Mouse (Mus musculus) forebrain, embryonic 11.5 days (tissue): Measurements from ENCODE around the gene Ctdnep1. TPM values are rescaled to one million over a fixed set of nuclear protein-coding genes. Genes with fewer than 3 reads are reported as not detected.

Source experiments
- ATAC-seq: fragments of 200-750 bp; cut with Nextera tagmentation; replicated peaks from 2 replicates; pipeline ENCODE4 v1.8.0; 2017; ENCODE audit warnings: moderate TSS enrichment; ENCODE audit not compliant: low FRiP score
- DNase-seq: peaks from one replicate; pipeline ENCODE4 v3.0.0-alpha.2; 2017; ENCODE audit warnings: low spot score
- H3K27ac ChIP-seq: fragments of 300-500 bp; sonication (generic); 2 replicates; pipeline ENCODE4 v1.5.1; 2014; ENCODE audit warnings: low read depth, low read length
- H3K27me3 ChIP-seq: fragments of 300-500 bp; sonication (generic); 2 replicates; pipeline ENCODE4 v1.6.1; 2014; ENCODE audit warnings: mild to moderate bottlenecking, low read length, mixed read lengths; ENCODE audit not compliant: control insufficient read depth, insufficient read depth
- H3K36me3 ChIP-seq: fragments of 300-500 bp; sonication (generic); 2 replicates; pipeline ENCODE4 v1.6.1; 2014; ENCODE audit warnings: mild to moderate bottlenecking, low read length, moderate library complexity, mixed read lengths; ENCODE audit not compliant: control insufficient read depth, insufficient read depth
- H3K4me1 ChIP-seq: fragments of 300-500 bp; sonication (generic); replicated peaks from 2 replicates; pipeline ENCODE4 v1.6.1; 2014; ENCODE audit warnings: low read length, mixed read lengths; ENCODE audit not compliant: control insufficient read depth, insufficient read depth
- H3K4me2 ChIP-seq: fragments of 300-500 bp; sonication (generic); 2 replicates; pipeline ENCODE4 v1.6.1; 2014; ENCODE audit warnings: low read depth, mild to moderate bottlenecking, low read length, moderate library complexity, mixed read lengths; ENCODE audit not compliant: severe bottlenecking
- H3K4me3 ChIP-seq: fragments of 300-500 bp; sonication (generic); 2 replicates; pipeline ENCODE4 v1.5.1; 2014; ENCODE audit warnings: low read depth, low read length
- H3K9ac ChIP-seq: fragments of 300-500 bp; sonication (generic); 2 replicates; pipeline ENCODE4 v1.6.1; 2014; ENCODE audit warnings: low read length
- H3K9me3 ChIP-seq: fragments of 300-500 bp; sonication (generic); 2 replicates; pipeline ENCODE4 v1.6.1; 2016; ENCODE audit warnings: low read length, mixed read lengths; ENCODE audit not compliant: control insufficient read depth
- WGBS: fragments of 180-500 bp; shearing (Covaris S2); extraction: QIAGEN DNeasy Blood & Tissue Kit; methylation state at CpG from one replicate; pipeline ENCODE4 v1.1.7; 2014; 5-methylcytosine and 5-hydroxymethylcytosine counted together
- polyA plus RNA-seq: library from polyadenylated mRNA; unstranded; fragments of >200 nt; fragmentation: Nextera tagmentation; extraction: Ambion mirVana; gene quantifications from 2 replicates; pipeline ENCODE4 v1.2.1, GENCODE M21; 2014

Gene Ctdnep1
- polyA plus RNA-seq, 1 experiment from 2014 or later: 20.4 TPM

DNA sequence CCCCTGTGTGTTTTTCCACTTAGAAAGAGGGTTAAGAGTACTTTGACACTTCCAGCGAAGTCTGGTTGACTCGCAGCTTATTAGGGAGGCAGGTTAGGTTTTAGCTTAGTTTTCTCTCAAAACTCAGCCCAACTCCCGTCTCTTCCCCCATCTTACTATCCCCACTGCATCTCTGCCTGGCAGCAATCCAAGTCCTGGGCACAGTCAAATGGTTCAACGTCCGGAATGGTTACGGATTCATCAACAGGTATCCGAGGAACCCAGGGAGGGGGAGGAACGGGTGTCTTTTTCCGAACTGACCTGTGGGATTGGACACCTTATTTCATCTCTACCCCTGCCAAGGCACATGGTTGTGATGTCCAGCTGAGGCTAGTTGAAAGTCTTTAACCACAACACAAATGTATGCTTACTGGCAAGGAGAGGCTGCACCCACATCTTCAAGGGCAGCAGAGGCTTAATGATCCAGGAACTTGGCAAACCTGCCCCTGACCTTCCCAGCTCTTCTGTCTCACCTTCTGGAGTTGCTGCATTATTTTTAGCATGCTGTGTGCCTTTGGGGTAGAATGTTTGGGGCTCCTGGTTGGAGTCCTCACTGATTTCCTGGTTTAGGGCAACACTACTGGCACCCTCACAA lies 44.1 kb upstream of the Ctdnep1 start:
- Histone ChIP-seq H3K9me3 (no peaks in the 10 kb centered on the region), H3K4me1 (peaks cover 12% of the 10 kb centered on the region), H3K4me2 (peak overlapping the region; percentile 99), H3K36me3 (no peaks in the 10 kb centered on the region), H3K4me3 (peak overlapping the region; percentile 53), H3K27me3 (peaks cover 30% of the 10 kb centered on the region), H3K27ac (no peak overlapping the region), H3K9ac (peak overlapping the region; percentile 68; the same call in 1 of the 2 replicates)
- ATAC-seq (no peak), DNase-seq (no peak)
- 43% methylated on average over 9 of the region's 9 CpGs for WGBS

DNA sequence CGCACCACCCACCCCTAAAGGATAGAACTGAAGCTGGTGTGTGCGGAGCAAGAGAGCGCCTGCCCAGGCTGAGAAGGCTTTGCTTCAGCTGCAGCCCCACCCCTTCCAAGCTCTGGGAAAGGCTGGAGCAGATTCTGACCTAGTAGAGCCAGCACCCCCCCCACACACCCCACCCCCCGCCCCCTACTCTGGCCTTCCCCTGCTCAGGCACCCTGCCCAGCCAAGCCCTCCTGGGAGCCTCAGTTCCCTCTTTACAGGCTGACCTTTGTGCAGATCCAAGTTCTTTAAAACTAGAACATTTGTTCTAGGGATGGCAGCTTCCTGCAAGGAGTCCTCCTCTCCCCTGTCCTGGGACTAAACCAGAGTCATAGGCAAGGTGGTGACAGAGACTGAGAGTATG lies 43.6 kb upstream of the Ctdnep1 start:
- 52% methylated on average over 4 of the region's 4 CpGs for WGBS
- no peak overlapping the region for H3K4me3 ChIP-seq
- ATAC-seq (no peak), DNase-seq (no peak)
- no peak overlapping the region for H3K9ac ChIP-seq
- H3K9me3 ChIP-seq: no peaks in the 10 kb centered on the region
- no peaks in the 10 kb centered on the region for H3K36me3 ChIP-seq
- no peak overlapping the region for H3K27ac ChIP-seq
- peaks cover 12% of the 10 kb centered on the region for H3K4me1 ChIP-seq
- H3K4me2 ChIP-seq: no peak overlapping the region
- H3K27me3 ChIP-seq: peaks cover 30% of the 10 kb centered on the region

DNA sequence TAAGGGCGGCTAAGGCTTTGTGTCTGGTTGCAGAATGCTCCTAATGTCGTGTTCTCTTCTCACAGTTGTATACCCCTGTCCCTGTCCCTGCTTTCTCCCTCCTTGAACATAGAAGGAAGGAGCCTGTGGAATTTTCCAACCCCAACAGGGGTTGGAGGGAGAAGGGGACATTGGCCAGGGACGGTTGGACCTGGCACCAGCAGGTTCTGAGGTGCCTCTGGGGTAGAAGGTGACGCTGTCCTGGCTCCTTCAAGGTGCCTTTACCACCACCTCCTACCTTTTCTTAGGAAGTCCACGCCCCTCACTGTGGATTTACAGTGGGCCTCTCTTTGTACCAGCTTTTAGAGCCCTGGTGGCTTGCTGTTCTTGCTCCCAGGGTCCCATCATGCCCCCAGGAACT lies 43.1 kb upstream of the Ctdnep1 start:
- no peak overlapping the region for H3K4me3 ChIP-seq

DNA sequence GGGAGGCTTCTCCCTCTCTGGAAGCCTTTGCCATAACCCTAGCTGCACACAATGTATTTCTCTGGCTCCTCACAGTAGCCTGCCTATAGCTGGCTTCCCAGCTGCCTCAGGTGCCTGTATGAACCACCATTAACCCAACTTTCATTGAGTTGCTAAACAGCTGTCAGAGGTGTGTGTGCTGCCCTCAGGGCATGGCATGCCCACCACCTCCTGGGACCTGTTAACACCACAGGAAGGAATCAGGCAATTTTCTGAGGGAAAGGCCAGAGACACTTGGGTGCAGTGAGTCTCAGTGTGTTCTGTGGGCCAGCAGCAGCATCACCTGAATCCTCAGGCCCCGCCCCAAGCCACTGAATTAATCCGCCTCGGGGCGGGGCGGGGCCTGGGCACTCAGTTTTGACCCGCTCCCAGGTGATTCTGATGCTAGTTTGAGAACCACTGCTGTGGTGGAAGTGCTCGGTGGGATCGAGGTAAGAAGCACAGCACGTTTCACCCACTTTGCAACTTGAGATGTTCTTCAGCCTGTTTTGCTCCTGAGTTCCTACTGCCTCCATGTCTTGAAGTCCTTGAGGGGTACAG lies 42.5 kb upstream of the Ctdnep1 start:
- no peak for ATAC-seq

More for the DNA sequence above, 43.1 kb upstream of the Ctdnep1 start:
- H3K9ac ChIP-seq: no peak overlapping the region
- H3K4me1 ChIP-seq: peaks cover 12% of the 10 kb centered on the region
- no peak overlapping the region for H3K4me2 ChIP-seq
- no peak overlapping the region for H3K27ac ChIP-seq
- H3K27me3 ChIP-seq: peaks cover 30% of the 10 kb centered on the region
- DNase-seq: no peak
- H3K36me3 ChIP-seq: no peaks in the 10 kb centered on the region
- H3K9me3 ChIP-seq: no peaks in the 10 kb centered on the region
- WGBS: 72% methylated on average over 5 of the region's 5 CpGs
- no peak for ATAC-seq

DNA sequence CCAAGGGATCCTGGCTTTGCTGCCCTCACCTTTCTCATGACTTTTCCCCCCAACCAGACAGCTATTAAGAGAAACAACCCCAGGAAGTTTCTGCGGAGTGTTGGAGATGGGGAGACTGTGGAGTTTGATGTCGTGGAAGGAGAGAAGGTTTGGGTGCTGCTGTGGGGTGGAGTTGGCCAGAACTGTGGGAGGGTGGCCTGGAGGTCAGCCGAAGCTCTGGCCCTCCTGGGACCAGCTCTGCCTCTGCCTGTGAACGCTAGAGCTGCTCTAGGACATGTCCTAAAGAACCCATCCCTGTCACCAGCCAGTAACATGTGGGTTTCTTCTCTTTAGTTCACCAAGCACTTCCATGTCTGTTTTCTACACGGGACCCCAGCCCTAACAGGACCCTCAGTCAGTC lies 41.8 kb upstream of the Ctdnep1 start:
- no peak overlapping the region for H3K4me3 ChIP-seq
- no peak overlapping the region for H3K9ac ChIP-seq
- peaks cover 30% of the 10 kb centered on the region for H3K27me3 ChIP-seq
- no peaks in the 10 kb centered on the region for H3K36me3 ChIP-seq
- H3K9me3 ChIP-seq: no peaks in the 10 kb centered on the region
- peaks cover 12% of the 10 kb centered on the region for H3K4me1 ChIP-seq
- H3K27ac ChIP-seq: no peak overlapping the region
- ATAC-seq (no peak), DNase-seq (no peak)
- WGBS: 60% methylated on average over 5 of the region's 5 CpGs
- H3K4me2 ChIP-seq: no peak overlapping the region

More for the DNA sequence above, 42.5 kb upstream of the Ctdnep1 start:
- no peaks in the 10 kb centered on the region for H3K36me3 ChIP-seq
- H3K4me3 ChIP-seq: no peak overlapping the region
- no peak overlapping the region for H3K4me2 ChIP-seq
- no peak overlapping the region for H3K27ac ChIP-seq
- H3K4me1 ChIP-seq: peaks cover 12% of the 10 kb centered on the region
- H3K27me3 ChIP-seq: peaks cover 30% of the 10 kb centered on the region
- DNase-seq: no peak
- 25% methylated on average over 9 of the region's 9 CpGs for WGBS
- H3K9me3 ChIP-seq: no peaks in the 10 kb centered on the region
- H3K9ac ChIP-seq: no peak overlapping the region

DNA sequence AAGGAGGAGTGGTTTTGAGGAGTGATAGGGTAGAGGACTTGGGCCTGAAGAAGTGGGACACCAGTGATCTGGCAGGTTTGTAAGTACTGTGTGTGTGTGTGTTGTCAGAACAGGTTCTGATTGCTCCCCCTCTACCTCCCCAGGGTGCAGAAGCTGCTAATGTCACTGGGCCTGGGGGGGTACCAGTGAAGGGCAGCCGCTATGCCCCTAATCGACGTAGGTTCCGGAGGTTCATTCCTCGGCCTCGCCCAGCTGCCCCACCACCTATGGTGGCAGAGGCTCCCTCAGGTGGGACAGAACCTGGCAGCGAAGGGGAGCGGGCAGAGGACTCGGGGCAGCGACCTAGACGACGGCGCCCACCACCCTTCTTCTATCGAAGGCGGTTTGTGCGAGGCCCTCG lies 41.2 kb upstream of the Ctdnep1 start:
- Histone ChIP-seq H3K4me3 (no peak overlapping the region), H3K27me3 (peaks cover 28% of the 10 kb centered on the region), H3K9ac (no peak overlapping the region), H3K27ac (no peak overlapping the region), H3K4me1 (peaks cover 10% of the 10 kb centered on the region), H3K9me3 (no peaks in the 10 kb centered on the region), H3K36me3 (no peaks in the 10 kb centered on the region), H3K4me2 (no peak overlapping the region)
- WGBS: 91% methylated on average over 17 of the region's 17 CpGs
- no peak for ATAC-seq
- no peak for DNase-seq

DNA sequence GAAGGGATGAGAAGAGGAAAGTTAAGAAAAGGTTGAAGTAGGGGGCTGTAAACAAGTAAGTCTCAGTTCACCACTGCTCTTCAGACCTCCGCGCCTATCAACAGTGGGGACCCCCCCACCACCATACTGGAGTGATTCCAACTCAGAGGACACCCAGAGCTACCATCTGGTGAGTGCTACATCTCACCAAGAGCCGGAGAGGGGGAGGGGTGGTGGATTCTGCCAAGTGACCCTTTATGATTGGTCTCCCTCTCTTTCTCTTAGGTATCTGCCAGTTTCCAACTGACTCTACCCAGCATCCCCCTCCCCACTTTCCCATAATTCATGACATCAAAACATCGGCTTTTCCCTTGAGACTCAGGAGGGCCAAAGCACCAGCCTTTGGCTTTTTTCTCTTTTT lies 40.0 kb upstream of the Ctdnep1 start:
- Histone ChIP-seq H3K4me1 (peaks cover 8% of the 10 kb centered on the region), H3K4me3 (no peak overlapping the region), H3K27me3 (peaks cover 22% of the 10 kb centered on the region), H3K4me2 (no peak overlapping the region), H3K36me3 (no peaks in the 10 kb centered on the region), H3K9ac (no peak overlapping the region), H3K9me3 (no peaks in the 10 kb centered on the region), H3K27ac (no peak overlapping the region)
- no peak for ATAC-seq
- 85% methylated on average over 4 of the region's 4 CpGs for WGBS
- no peak for DNase-seq

DNA sequence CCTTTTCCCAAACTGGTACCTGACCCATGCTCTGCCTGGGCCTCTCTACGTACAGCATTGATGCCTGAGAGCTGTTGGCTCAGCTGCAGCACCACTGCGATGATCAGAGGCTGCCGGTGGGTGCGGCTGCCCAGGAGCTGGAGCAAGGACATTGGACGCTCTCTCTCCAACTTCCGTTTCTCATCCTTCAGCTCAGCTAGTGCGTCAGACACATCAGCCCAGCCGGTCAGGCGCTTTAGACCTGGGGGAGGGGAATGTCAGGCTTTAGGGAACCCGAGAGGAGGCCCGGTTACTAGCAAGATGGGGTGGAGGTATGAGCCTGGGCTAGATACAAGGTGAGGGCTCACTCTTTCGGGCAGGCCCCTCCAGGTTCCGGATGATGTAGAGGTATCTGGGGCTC lies 35.7 kb upstream of the Ctdnep1 start:
- Histone ChIP-seq H3K4me1 (peaks cover 11% of the 10 kb centered on the region; the same call in 1 of the 2 replicates), H3K4me2 (no peak overlapping the region), H3K36me3 (no peaks in the 10 kb centered on the region), H3K27me3 (no peaks in the 10 kb centered on the region), H3K9me3 (no peaks in the 10 kb centered on the region), H3K27ac (no peak overlapping the region), H3K9ac (no peak overlapping the region), H3K4me3 (no peak overlapping the region)
- DNase-seq (no peak), ATAC-seq (no peak)
- 79% methylated on average over 13 of the region's 13 CpGs for WGBS
